Mouse (Mus musculus): ENCODE results near the gene Kcnn3. TPM values are rescaled to one million over a fixed set of nuclear protein-coding genes. Genes with fewer than 3 reads are reported as not detected.
A peak's percentile ranks its signal among the peaks of the same experiment; 100 is the strongest.

The Kcnn3 gene
- polyA plus RNA-seq, 1 experiment: not detected

GRCm38 (mm10) chr3:89574260-89574659, 54.3 kb downstream of the Kcnn3 start:
- Histone ChIP-seq H3K4me3 (replicated peaks) (no peak overlapping the region), H3K9me3 (peaks cover 8% of the 10 kb centered on the region), H3K36me3 (replicated peaks; ENCODE audit: low read length) (no peaks in the 10 kb centered on the region), H3K4me1 (peaks cover 5% of the 10 kb centered on the region), H3K27me3 (replicated peaks) (peaks cover 64% of the 10 kb centered on the region)
- TF ChIP-seq FLI1 (IDR thresholded peaks at IDR 0.05; ENCODE audit: low read length): no peak
- no peak for TF ChIP-seq GATA1 (IDR thresholded peaks at IDR 0.05; ENCODE audit: borderline replicate concordance, low read length)

GRCm38 (mm10) chr3:89576381-89576780, 56.4 kb downstream of the Kcnn3 start:
- peaks cover 8% of the 10 kb centered on the region for H3K9me3 ChIP-seq
- no peaks in the 10 kb centered on the region for H3K36me3 ChIP-seq (replicated peaks; ENCODE audit: low read length)
- peaks cover 55% of the 10 kb centered on the region for H3K27me3 ChIP-seq (replicated peaks)
- no peak overlapping the region for H3K4me3 ChIP-seq (replicated peaks)
- TF ChIP-seq GATA1 (IDR thresholded peaks at IDR 0.05; ENCODE audit: borderline replicate concordance, low read length) (no peak), FLI1 (IDR thresholded peaks at IDR 0.05; ENCODE audit: low read length) (no peak)
- H3K4me1 ChIP-seq: no peaks in the 10 kb centered on the region

GRCm38 (mm10) chr3:89577154-89577553, 57.2 kb downstream of the Kcnn3 start:
- Histone ChIP-seq H3K27me3 (replicated peaks) (peaks cover 56% of the 10 kb centered on the region), H3K4me3 (replicated peaks) (no peak overlapping the region), H3K9me3 (peaks cover 8% of the 10 kb centered on the region), H3K4me1 (no peaks in the 10 kb centered on the region), H3K36me3 (replicated peaks; ENCODE audit: low read length) (no peaks in the 10 kb centered on the region)
- TF ChIP-seq GATA1 (IDR thresholded peaks at IDR 0.05; ENCODE audit: borderline replicate concordance, low read length): no peak
- TF ChIP-seq FLI1 (IDR thresholded peaks at IDR 0.05; ENCODE audit: low read length): no peak

- TF ChIP-seq GATA1 (IDR thresholded peaks at IDR 0.05; ENCODE audit: borderline replicate concordance, low read length) (no peak), FLI1 (IDR thresholded peaks at IDR 0.05; ENCODE audit: low read length) (no peak)
- Histone ChIP-seq H3K4me1 (no peaks in the 10 kb centered on the region), H3K9me3 (peaks cover 8% of the 10 kb centered on the region), H3K4me3 (replicated peaks) (no peak overlapping the region), H3K27me3 (replicated peaks) (peaks cover 56% of the 10 kb centered on the region), H3K36me3 (replicated peaks; ENCODE audit: low read length) (no peaks in the 10 kb centered on the region)
These were observed 58.1 kb downstream of the Kcnn3 start for GRCm38 (mm10) chr3:89578083-89578482.

GRCm38 (mm10) chr3:89578803-89579202, 58.8 kb downstream of the Kcnn3 start:
- Histone ChIP-seq H3K4me3 (replicated peaks) (peak overlapping the region; percentile 64), H3K27me3 (replicated peaks) (peaks cover 57% of the 10 kb centered on the region)
- TF ChIP-seq GATA1 (IDR thresholded peaks at IDR 0.05; ENCODE audit: borderline replicate concordance, low read length): no peak
- no peak for TF ChIP-seq FLI1 (IDR thresholded peaks at IDR 0.05; ENCODE audit: low read length)

GRCm38 (mm10) chr3:89584254-89584653, 64.3 kb downstream of the Kcnn3 start:
- Histone ChIP-seq H3K36me3 (replicated peaks; ENCODE audit: low read length) (no peaks in the 10 kb centered on the region), H3K4me3 (replicated peaks) (no peak overlapping the region), H3K4me1 (0 out of 2 replicates have a peak, but pooled peaks cover under 1% of the 10 kb centered on the region), H3K27me3 (replicated peaks) (peaks cover 61% of the 10 kb centered on the region), H3K9me3 (no peaks in the 10 kb centered on the region)
- TF ChIP-seq FLI1 (IDR thresholded peaks at IDR 0.05; ENCODE audit: low read length) (no peak), GATA1 (IDR thresholded peaks at IDR 0.05; ENCODE audit: borderline replicate concordance, low read length) (no peak)

More at GRCm38 (mm10) chr3:89578803-89579202, 58.8 kb downstream of the Kcnn3 start:
- no peaks in the 10 kb centered on the region for H3K36me3 ChIP-seq (replicated peaks; ENCODE audit: low read length)
- peaks cover 8% of the 10 kb centered on the region for H3K9me3 ChIP-seq
- no peaks in the 10 kb centered on the region for H3K4me1 ChIP-seq

- peaks cover 70% of the 10 kb centered on the region for H3K27me3 ChIP-seq (replicated peaks)
- H3K4me3 ChIP-seq (replicated peaks): no peak overlapping the region
- no peaks in the 10 kb centered on the region for H3K9me3 ChIP-seq
- TF ChIP-seq FLI1 (IDR thresholded peaks at IDR 0.05; ENCODE audit: low read length) (no peak), GATA1 (IDR thresholded peaks at IDR 0.05; ENCODE audit: borderline replicate concordance, low read length) (no peak)
- no peaks in the 10 kb centered on the region for H3K36me3 ChIP-seq (replicated peaks; ENCODE audit: low read length)
- 0 out of 2 replicates have a peak, but pooled peaks cover 3% of the 10 kb centered on the region for H3K4me1 ChIP-seq
These were observed 68.5 kb downstream of the Kcnn3 start for GRCm38 (mm10) chr3:89588436-89588835.

- Histone ChIP-seq H3K9me3 (no peaks in the 10 kb centered on the region), H3K4me3 (replicated peaks) (no peak overlapping the region), H3K27me3 (replicated peaks) (peaks cover 70% of the 10 kb centered on the region), H3K36me3 (replicated peaks; ENCODE audit: low read length) (no peaks in the 10 kb centered on the region), H3K4me1 (0 out of 2 replicates have a peak, but pooled peaks cover 3% of the 10 kb centered on the region)
- TF ChIP-seq FLI1 (IDR thresholded peaks at IDR 0.05; ENCODE audit: low read length) (no peak), GATA1 (IDR thresholded peaks at IDR 0.05; ENCODE audit: borderline replicate concordance, low read length) (no peak)
These were observed 69.4 kb downstream of the Kcnn3 start for GRCm38 (mm10) chr3:89589321-89589720.

- Histone ChIP-seq H3K9me3 (no peaks in the 10 kb centered on the region), H3K4me1 (0 out of 2 replicates have a peak, but pooled peaks cover 3% of the 10 kb centered on the region), H3K36me3 (replicated peaks; ENCODE audit: low read length) (no peaks in the 10 kb centered on the region), H3K4me3 (replicated peaks) (no peak overlapping the region), H3K27me3 (replicated peaks) (peaks cover 69% of the 10 kb centered on the region)
- TF ChIP-seq FLI1 (IDR thresholded peaks at IDR 0.05; ENCODE audit: low read length) (no peak), GATA1 (IDR thresholded peaks at IDR 0.05; ENCODE audit: borderline replicate concordance, low read length) (no peak)
These were observed 70.4 kb downstream of the Kcnn3 start for GRCm38 (mm10) chr3:89590386-89590785.

GRCm38 (mm10) chr3:89591461-89591860, 71.5 kb downstream of the Kcnn3 start:
- 0 out of 2 replicates have a peak, but pooled peaks cover 3% of the 10 kb centered on the region for H3K4me1 ChIP-seq
- H3K27me3 ChIP-seq (replicated peaks): peaks cover 73% of the 10 kb centered on the region
- no peaks in the 10 kb centered on the region for H3K36me3 ChIP-seq (replicated peaks; ENCODE audit: low read length)
- no peak overlapping the region for H3K4me3 ChIP-seq (replicated peaks)
- TF ChIP-seq FLI1 (IDR thresholded peaks at IDR 0.05; ENCODE audit: low read length): no peak
- TF ChIP-seq GATA1 (IDR thresholded peaks at IDR 0.05; ENCODE audit: borderline replicate concordance, low read length): no peak
- H3K9me3 ChIP-seq: no peaks in the 10 kb centered on the region

Data from megakaryocyte, embryonic 14.5 days (primary cell).